Mouse (Mus musculus) c-Kit-positive CD71-positive TER-119-negative erythroid progenitor cells, embryonic 14.5 days (primary cell): ENCODE data around the gene Tmem232.
"Not testable (repeated sequence)": the region's sequence is repeated elsewhere in the genome, so short reads cannot be mapped to it uniquely, and the experiment has no call there.

ENCODE experiments used
- DNase-seq: peaks from one replicate; pipeline ENCODE4 v3.0.0-alpha.2; 2013; ENCODE audit warnings: low read depth

Gene Tmem232

DNA sequence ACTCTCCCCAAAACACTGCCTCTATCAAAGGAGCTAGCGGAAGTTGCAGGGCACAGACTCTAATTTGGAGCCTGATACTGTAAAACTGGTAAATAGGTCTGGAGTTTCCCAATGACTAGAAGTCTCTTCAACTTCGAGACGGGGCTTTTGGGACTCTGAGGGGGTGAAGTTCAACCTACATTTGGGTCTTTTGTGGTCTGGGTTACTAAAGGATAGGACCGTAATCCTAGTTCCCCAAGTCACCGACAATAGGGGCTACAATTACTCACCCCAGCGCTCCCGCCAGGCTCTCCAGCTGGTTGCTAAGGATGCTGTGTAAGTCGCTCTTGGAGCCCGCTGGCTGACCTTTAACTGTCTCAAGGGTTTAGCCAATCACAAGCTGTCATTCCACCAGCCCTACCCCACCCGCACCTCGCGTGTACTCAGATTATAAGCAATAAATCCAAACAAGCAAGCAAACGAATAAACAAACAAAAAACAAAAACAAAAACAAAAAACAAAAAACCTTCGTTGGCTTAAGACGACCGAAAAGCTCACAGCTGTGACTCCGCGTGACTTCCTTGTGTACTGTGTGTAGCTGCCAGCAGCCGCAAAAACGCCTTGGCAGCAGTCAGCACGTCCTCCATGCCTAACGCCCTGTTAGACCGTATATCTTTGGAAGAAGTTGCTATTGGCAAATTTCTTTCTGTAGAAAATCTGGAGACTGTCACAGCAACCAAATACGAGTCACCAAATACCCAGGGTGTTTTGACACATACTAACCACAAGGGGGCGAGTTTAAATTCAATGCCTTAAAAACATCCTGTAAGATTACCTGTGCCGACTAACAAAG is at the start of gene Tmem232:
Gene Tmem232 (minus strand): TSS at position 342 of the 832 bp plus-strand sequence.
- peak; percentile 19 for DNase-seq

DNA sequence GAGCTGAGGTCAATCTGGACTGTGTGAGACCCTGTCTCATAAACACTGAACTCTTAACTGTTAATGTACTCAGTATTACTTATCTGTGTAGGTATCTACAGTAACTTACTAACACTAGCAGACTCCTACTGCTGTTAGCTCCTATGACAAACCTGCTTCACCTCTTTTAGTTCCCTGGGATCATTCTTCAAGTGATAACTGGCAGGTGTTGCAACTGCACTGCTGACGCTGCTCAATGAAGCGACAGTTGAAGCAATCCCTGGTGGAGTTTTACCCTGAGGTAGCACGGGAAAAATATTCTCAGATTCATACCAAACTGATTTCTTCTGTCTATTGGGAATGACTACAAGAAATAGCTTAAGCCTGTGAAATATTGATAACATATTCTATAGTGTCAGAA is 46.3 kb upstream of the Tmem232 start:
- DNase-seq = no peak

DNA sequence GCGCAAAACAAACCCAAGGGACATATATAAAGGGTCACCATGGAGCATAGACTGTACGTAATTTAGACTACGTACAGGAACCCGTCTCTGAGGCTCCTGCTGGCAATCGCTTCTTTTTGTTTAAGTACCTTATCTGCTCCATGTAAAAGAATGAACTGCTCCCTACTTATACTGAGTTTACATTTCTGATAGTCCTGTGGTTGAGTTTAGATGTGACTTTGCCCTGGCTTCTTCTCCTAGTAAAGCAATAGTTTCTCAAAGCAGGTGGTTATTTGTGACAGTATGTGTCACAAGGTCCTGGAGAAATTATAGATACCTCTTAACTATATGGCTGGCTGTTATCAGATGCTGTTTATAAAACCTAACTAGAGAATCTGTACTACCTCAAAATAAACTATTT is 40.9 kb upstream of the Tmem232 start:
- no peak for DNase-seq

DNA sequence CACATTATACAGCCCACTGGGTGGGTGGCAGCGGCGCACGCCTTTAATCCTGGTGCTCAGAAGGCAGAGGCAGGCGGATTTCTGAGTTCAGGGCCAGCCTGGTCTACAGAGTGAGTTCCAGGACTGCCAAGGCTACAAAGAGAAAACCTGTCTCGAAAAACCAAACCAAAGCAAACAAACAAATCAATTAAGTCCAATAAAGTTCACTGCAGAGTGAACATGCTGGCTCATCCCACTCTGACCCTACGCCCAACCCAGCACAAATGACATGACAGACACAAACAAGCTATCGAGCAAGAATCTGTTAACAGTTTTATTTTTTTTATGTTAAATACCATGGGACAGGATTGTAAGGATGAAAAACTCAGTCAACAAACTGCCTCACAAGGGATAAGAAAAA is 39.2 kb upstream of the Tmem232 start:
- DNase-seq = no peak

DNA sequence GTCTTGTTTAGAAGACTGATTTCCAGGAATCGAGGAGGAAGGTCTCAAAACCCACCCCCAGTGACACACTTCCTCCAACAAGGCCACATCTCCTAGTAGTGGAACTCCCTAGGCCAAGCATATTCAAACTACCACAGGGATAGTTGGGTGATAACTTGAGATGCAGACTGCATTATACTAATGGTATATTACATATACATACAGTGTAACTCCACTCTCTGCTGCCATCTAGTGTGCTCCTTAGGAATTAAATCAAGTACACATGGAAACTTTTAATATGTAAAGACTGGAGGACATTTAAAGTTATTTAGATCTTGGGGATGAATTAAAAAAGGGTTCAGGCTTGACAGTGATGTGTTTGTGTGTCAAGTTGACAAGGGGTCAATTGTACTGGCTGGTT is 34.8 kb upstream of the Tmem232 start:
- DNase-seq = peak; percentile 59

DNA sequence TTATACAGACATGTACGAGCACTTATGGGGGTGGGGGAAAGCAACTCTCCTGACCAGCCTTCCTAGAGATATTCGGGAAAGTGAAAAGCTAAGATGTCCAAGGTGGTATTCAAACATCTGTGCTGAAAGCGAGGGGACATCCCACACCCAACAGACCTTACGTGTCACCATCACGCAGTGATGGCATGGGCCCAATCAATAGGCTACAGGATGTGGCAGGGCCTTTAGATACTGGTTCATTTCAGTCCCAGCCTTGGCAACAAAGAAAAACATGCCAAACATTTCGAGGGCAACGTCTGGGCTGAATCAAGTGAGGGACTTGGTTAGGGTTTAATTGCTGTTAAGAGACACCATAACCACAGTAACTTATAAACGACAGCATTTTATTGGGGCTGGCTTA is 34.3 kb upstream of the Tmem232 start:
- no peak for DNase-seq

DNA sequence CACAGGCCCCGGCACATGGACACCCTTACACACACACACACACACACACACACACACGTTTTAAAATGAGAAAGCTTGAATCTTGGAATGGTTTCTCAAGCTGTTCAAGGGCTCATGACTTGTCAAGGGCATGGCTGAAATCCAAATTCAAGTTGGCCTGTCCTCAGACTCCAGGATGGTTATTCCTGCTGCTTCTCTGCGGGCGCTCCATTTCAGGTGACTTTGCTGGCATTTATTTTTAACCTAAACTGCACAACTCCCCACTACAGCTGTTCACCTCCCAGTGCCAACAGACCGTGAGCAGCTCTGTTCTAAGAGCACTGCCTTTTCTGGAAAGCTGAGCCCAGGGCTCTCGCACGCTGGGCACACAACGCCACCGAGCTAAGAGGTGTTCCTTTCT is 31.3 kb upstream of the Tmem232 start:
- no peak for DNase-seq

DNA sequence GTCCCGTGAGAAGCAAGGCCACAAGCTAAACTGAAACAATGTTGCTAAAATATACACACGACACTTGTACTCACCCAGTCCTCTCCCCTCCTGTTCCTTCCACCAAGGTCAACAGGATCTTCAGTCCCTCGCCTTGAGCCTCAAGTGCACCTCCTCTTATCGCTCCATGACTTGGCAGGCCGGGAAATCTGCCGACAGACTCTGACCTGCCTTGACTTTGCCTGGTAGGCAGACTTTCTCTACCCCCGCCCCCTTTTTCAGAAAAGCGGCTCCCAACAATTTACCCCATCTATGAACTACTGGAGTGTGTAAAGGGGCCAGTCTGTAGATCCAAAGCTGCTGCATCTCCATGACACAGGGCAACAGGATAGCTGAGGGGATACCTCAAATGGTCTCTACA is 30.9 kb upstream of the Tmem232 start:
- DNase-seq = no peak

DNA sequence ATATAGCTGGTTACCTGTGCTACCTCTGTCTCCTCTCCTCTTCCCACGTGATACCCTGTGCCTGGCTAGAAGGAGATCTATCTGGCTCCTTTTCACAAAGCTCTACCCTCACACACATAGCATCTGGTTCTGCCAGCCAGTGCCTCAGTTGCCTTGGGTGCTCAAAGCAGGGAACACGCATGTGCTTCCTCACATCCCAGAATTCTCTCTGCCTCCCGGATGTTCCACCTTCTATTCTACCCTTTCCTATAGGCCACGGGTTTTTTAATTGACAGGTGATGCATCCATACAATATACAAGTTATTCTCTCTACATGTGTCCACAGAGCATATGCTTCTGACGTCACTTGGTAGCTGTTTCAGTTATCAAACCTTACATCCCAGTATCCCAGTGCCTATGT is 23.6 kb upstream of the Tmem232 start:
- DNase-seq = no peak

DNA sequence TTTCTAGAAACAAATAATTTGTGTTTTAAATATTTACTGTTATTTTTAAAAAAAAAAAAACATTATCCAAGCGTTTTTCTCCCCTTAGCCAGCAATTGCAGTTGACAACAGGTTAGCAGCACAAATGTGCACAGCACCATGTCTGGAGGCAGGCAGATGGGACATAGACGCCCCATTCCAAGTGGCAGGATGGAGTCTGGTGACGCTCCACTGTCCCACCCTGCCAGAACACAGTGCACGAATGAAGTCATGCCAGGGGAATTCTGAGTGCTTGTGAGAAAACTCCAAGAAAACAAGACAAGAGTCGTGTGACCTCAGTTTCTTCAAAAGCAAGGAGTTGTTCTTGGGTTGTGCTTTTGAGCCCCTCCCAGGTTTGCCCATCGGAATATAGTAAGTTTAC is 22.8 kb upstream of the Tmem232 start:
- DNase-seq = no peak

DNA sequence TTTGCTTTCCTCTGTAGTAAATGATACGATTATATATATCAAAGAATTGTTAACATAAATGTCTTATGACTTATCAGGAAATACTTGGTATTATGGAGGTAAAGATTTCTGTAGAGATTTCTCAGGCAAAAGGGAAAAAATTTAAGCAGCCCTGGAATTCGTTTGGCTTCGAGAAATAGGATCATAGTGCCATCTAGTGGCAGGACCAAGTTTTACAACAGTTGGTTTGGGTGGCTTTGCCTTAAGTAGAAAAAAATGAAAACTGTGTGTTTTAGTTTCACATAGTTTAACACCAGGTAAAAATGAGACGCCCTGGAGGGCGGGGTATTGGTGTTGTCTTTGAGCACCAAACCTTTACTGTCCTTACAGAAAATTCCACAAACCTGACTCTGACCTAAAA is 22.2 kb upstream of the Tmem232 start:
- peak; percentile 56 for DNase-seq

DNA sequence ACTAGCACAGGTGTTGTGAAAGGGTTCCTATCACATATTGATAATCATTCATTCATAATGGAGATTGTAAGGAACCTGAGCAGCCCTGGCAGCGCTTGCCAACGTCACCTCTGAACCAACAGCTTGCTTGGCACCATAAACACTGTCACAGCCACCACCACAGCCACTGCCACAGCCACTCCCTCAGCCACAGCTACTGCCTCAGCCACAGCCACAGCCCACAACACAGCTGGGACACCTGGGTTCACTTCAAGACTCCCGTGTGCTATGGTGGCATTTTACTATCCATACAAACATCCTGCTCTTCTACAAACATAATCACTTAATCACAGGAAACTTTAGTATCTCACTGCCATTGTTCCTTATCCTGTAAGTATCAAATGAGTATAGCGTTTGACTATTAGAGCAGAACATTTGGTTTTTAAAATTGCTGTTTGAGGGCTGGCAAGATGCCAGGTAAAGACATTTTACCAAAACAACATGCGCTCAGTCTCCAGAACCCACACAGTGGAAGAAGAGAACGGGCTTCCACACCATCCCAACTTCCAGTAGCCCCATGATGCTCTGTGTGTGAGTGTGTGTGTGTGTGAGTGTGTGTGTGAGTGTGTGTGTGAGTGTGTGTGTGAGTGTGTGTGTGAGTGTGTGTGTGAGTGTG is 20.9 kb upstream of the Tmem232 start:
- DNase-seq = no peak

DNA sequence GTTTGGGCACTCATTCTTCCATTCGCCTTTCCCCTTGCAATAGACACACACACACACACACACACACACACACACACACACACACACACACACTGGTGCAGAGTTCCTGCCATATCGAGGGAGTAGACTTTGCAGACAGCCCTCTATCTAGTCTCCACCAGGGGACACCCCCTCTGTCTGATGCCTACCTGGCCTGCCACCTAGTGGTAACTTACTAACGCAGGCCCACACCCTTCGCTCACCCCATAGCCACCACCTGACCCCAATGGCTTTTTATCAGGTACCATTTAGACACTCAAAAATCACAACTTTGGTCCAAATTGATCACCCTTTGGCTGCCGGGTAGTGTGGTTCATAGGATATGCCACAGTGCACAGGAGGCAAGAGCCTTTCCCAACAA is 18.7 kb upstream of the Tmem232 start:
- peak; percentile 48 for DNase-seq

DNA sequence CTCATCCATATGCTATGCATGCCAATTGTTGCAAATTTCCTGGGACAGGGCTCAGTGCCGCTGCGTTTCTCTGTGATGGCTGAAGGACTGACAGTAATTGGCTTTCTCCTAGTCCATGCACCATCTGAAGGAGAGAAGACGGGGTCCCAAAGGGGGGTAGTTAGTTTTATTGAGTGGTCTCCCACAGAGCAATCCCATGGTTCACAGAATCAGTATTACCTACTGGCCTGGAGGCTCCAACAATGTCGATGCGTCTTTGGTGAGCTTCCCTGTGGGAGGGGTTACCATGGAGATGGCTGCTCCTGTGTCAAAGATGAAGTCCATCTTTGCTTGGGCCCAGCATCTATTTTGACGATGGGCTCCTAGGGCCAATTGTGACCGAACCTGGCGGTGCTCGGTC is 18.2 kb upstream of the Tmem232 start:
- no peak for DNase-seq

DNA sequence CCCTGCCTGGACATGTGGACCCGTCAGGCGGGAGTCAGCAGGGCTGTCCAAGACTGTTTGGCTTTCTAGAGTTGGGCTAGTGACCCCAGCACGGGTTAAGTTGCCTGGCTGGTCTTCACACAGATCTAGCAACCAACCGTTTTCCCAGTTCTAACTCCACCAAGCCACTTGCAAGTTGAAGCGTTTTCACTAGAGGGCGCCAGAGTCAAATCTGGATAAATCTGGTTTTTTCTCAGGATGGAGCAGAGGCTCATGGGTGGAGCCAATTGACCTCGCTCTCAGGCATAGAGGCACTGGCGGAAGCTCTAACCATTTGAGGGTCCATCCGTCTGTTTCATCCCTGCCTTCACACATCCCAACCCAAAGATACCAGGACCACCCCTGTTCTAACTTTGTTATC is 17.6 kb upstream of the Tmem232 start:
- peak; percentile 71 for DNase-seq

DNA sequence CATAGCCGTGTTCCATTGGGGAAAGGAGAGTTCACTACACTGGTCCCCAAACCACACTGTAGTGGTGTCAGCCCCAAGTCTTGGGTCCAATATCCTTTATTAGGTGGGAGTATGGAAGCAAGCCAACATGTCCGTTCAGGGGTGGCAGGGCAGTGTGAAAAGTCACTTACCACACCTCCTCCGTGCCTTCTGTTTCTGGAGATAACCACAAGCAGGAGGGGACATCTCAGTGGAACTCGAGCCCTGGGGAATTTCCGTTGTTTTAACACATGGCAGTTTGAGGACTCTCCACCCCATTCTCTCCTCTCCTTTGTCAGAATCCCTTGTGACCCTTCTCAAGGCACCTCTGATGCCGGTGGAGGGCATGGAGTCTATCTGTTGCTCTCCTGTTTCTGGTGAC is 16.6 kb upstream of the Tmem232 start:
- peak; percentile 75 for DNase-seq

DNA sequence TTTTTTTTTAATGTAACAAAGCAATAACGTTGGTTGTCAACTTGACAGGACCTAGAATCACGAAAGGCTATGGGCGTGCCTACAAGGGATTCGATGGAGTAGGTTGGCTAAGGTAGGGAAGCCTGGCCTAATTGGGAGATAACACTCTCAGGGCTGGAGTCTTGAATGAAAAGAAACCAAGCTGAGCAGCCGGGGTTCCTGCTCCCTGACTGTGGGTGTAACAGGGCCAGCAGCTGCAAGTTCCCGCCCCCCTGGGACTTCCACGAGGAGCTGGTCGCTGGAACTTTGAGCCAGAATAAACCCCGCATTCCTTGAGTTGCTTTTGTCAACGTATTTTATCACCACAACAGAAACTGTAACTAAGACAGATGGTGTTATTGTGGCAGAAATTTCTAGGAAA is 16.2 kb upstream of the Tmem232 start:
- no peak for DNase-seq

DNA sequence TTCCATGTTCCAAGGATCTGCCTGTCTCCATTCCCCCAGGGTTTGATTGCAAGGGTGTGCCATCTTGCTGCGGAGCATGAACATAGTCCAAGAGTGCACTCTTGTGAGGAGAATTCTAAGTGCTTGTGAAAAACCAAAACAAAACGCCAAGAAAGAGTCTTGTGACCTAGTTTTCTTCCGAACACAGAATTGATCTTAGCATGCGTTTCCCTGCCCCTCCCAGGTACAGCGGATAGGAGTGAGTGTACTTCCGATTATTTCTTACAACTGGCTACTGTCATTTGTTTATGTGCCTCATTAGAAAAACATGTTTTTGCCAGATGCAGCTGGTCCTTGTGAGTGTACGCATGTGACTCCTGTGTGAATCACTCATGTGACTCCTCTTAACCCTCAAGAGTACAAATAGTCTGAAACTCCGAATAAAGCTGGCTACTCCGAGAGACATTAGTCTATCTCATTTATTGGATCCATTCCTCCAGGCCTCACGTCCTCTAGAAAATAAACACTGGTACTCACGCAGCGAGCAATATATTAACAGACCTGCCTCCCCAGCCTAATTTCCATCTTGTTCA is 11.9 kb upstream of the Tmem232 start:
- no peak for DNase-seq

DNA sequence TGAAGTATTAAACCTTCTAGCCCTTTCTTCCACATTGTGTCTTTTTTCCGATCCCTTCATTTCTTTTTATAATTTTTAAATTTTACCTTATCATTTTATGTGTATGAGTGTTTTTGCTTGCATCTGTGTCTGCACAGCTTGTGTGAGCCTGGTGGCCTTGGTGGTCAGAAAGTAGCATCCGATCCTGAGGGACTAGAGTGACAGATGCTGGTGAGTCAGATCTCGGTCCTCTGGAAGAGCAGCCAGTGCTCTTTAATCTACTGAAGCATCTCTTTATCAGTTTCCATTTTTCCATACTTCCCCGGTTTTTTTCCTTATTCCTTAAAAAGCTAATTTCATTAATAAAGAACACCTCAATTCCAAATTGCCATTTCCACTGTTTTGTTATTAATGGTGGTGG is 9.8 kb upstream of the Tmem232 start:
- DNase-seq = no peak

DNA sequence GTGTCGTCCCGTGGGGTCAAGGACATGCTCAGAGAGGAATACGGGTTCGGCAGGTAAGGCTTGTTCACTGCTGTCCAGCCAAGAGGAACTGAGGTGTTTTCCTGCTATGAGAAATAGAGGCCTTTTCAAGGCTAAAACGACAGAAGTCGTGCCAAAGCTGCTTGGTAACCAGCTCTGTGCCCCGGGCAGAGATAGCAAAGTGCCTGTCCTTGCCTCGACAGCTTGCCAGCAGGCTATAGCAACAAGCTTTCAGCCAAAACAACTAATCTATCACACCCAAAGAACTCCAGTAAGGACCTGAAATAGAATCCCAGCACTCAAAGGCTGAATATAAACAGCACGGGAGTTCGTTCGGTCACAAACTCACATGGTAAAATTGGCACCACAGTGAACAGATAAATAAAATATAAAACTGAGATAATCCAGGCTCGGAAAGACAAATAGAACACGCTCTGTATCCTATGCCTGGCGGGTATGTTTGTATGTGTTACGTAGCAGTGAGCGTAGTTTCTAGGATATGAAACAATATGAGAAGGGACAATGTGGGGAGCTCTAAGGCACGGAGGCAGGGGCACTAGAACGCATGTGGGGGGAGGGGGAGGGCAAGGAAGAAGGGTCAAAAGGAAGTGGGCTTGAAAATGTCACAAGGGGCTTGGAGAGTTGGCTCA is 8.2 kb upstream of the Tmem232 start:
- no peak for DNase-seq

DNA sequence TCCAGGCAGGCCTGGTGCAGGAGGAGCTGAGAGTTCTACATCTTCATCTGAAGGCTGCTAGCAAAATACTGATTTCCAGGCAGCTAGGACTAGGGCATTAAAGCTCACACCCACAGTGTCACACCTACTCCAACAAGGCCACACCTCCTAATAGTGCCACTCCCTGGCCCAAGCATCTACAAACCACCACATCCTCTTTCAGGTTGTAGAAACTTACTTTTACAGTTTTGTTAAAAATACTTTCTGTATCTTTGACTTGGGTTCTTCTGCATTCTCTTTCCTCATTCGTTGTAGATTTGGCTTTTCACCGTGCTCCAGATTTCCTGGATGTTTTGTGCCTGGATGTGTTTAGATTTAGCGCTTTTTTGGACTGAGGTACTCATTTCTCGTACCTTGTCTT is 5.6 kb upstream of the Tmem232 start:
- not testable (repeated sequence) for DNase-seq

DNA sequence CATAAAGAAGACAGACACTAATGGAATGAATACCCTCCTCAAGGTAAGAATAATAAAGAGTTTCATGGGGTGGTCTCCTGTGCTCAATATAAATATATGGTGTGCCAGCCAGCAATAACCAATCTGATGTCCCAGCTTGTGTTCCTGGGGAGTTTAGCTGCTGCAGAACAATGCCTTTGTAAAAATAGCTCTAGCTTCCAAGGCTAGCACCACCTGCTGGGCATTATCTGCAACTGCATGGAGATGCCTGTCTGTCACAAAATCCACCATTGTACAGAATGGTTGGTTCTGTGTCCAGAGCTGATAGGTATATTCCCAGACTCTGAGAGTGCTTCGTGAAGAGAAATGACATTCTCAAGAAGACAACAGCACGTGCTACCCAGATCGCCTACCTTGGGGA is 4.4 kb downstream of the Tmem232 start:
- peak; percentile 22 for DNase-seq

DNA sequence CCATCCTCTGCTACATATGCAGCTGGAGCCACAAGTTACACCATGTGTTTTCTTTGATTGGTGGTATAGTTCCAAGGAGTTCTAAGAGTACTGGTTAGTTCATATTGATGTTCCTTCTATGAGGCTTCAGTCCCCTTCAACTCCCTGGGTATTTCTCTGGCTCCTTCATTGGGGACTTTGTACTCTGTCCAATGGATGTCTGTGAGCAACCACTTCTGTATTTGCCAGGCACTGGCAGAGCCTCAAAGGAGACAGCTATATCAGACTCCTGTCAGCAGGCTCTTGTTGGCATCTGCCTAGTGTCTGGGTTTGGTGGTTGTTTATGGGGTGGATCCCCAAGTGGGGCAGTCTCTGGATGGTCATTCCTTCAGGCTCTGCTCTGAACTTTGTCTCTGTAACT is 8.2 kb downstream of the Tmem232 start:
- not testable (repeated sequence) for DNase-seq
